Mouse (Mus musculus) adrenal gland, adult 2 months (tissue): ENCODE results near the gene Col23a1. TPM values are rescaled to one million over a fixed set of nuclear protein-coding genes. Genes with fewer than 3 reads are reported as not detected.
A peak's percentile ranks its signal among the peaks of the same experiment; 100 is the strongest.
"Not testable (repeated sequence)": the region's sequence is repeated elsewhere in the genome, so short reads cannot be mapped to it uniquely, and the experiment has no call there.

Experiments used
- DNase-seq: peaks from one replicate; pipeline ENCODE4 v3.0.0; 2021
- polyA plus RNA-seq: library from polyadenylated mRNA; depleted of rRNA; stranded (reverse); fragments of >200 nt; gene quantifications from 2 replicates; pipeline ENCODE4 v1.2.3, GENCODE M21; 2012; rRNA removed
- total RNA-seq, 2 experiments: library from RNA; stranded (reverse); gene quantifications; 2 replicates each; pipeline ENCODE4 v1.2.3; 2021

Gene Col23a1
- total and polyA plus RNA-seq, 3 experiments: 1.1 to 6.9 (median 1.4) TPM

DNA sequence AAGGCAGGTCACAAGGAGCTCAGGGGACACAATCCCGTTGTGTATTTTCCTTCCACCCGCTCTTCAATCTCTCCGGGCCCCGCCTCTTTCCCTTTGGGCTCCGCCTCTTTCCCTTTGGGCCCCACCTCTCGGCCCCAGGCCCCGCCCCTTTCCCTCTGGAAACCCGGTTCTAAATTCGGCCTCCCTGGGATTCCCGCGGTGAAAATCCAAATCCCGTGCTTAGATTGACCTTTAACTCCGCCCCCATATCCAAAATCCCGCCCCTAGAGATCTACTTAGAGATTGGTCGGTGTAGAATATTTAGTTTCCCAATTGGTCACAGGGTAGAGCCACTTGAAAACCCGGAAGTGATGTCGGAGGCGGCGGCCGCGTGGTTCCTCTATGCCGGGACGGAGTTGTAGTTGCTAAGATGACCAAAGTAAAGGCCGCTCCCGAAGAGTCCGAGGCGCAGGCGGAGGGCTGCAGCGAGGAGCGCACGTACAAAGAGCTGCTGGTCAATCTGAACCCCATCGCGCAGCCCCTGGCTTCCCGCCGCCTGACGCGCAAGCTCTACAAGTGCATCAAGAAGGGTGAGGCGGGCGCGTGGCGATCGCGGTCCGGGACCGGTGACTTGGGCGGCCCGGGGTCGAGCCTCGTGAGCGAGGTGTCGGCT, 329.8 kb downstream of the Col23a1 start, which contains the start of gene Nhp2:
TSS of gene Nhp2 (plus strand) at position 327 of the 652 bp plus-strand sequence.
- DNase-seq: peak; percentile 96

DNA sequence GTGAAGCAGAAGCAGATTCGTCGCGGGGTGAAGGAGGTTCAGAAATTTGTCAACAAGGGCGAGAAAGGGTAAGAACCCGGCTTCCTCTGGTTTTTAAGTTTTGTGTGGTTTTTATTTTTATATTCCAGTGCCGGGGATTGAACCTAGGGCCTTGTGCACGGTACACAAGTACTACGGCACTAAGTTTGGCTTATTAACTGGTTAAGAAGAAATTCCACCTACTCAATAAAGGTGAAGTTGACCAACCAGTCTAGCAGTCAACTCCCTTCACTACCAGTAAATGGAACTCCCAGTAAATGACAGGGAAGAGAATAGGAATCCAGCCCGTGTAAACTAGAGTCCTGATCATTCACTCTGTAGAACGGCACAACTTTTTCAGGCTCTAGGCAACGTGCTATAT, 330.4 kb downstream of the Col23a1 start:
- DNase-seq: no peak

DNA sequence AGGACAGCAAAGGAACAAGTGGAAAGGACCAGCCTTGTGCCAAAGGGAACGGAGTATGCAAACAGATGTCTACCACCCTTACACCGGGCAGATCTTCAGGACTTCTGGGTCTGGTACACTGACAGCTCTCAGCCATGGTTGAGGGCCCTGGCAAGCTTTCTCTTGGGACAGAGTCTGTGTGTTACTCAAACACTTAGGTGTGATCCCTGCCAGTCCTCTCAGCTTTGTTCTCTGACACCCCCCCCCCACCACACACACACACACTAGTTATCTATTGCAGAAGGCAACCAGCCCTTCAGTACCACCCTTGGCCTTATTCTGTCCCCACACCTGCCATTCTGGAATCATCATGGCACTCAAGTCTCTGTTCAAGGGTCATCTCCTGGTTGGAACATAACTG, 332.1 kb downstream of the Col23a1 start:
- DNase-seq: no peak

DNA sequence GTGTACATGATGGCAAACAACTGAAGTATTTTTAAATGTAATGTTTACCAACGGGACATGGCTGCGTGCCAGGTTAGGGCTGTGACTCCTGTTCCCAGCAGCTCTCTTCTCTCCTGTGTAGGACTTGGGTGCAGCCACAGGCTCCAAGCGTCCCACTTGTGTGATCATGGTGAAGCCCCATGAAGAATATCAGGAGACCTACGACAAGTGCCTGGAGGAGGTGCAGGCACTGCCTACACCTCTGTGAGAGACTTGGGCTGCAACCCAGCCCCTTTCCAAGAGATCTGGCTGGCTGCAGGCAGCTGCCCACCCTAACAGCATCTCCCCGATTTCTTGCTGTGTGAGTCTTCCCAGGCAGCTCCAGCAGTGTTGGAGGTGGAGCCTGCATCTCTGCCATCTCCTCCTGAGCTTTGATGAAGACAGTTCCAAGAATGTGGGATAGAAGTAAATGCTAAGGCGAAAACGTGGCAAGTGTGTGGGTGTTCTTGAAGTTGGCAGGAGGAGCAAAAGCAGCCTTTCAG, 333.3 kb downstream of the Col23a1 start:
- DNase-seq: no peak

DNA sequence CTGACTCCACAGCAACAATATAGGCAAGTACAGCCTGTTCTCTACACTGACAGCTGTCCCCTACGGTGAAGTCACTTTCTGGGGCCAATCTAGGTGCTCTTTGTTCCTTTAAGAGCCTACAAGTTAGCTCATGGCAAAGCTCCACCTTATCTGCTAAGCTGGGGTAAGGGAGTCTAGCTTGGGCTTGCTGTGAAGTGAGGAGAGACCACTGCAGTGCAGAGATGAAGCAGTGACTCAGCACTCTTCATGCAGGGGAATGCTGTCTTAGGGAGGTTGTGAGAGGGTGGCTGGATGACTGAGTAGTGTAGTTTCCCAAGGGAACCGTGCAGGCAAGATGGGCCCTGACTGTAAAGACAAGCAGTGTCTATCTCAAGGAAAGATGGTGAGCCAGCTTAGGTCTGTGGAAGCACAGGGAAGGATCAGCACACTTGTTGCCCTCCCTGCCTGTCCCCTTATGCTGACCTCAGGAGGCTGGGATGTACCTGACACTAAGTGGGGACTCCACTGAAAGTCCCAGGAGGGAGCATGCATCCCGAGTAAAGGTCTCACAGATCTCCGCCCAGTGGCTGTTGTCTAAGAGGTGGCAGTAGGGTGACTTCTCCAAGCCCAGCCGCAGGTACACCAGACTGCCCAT, 335.6 kb downstream of the Col23a1 start:
- DNase-seq: no peak

DNA sequence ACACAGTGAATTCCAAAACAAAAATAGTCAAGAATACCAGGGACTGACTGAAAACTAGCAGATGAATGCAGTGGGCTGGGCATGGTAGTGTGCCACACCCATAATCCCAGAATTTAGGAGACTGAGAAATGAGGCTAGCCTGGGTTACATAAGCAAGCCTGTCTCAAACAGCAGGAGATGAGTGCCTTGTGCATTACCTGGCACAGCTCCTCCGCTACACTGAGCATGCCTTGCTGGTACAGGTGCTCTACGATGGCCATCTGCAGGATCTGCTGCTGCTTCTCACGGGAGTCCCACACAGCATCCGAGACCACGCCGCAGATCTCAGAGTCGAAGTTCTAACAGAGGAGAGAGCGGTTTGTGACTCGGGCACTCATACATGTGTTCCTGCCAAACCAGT, 337.7 kb downstream of the Col23a1 start:
- no peak for DNase-seq

DNA sequence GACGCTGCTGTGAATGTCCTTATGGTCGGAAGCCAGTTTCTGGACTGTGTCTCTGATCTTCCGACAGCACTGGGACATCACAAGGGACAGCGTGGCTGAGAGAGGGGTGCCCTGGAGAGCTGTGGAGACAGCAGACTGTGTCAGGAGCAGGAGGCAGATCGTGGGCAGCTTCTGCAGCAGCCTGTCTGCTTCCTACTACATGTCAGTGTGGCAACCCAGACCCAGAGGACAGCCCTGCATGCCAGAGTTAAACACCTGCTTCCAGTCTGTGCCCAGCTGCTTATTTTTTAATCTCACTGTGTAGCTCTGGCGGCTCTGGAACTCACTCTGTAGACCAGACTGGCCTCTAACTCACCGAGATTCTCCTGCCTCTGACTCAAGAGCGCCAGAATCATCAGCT, 338.2 kb downstream of the Col23a1 start:
- no peak for DNase-seq

DNA sequence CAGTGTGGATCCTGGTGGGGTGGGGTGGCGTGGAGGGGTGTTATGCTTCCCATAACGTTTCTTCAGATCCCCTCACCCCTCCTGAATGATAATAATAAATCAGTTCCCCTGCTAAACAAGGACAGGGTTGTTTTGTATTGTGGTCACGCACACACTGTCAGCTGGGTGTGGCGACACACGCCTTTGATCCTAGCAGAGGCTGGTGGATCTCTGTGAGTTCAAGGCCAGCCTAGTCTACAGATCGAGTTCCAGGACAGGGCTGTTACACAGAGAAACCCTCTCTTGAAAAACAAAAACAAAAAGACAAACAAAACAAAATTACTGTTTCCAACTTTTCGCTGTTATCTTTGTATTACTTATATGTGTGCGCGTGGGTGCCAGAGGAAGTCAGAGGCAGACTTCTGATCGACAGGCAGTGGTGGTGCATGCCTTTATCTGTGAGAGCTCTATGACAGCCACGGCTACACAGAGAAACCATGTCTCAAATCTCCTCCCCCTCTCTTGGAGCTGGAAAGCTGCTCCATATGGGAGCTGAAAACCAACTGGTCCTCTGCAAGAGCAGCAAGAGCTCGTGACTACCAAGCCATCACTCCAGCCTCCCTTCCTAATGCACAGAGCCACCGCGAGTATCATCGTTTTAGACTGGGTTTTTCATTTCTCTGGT, 340.1 kb downstream of the Col23a1 start:
- peak; percentile 54 for DNase-seq

DNA sequence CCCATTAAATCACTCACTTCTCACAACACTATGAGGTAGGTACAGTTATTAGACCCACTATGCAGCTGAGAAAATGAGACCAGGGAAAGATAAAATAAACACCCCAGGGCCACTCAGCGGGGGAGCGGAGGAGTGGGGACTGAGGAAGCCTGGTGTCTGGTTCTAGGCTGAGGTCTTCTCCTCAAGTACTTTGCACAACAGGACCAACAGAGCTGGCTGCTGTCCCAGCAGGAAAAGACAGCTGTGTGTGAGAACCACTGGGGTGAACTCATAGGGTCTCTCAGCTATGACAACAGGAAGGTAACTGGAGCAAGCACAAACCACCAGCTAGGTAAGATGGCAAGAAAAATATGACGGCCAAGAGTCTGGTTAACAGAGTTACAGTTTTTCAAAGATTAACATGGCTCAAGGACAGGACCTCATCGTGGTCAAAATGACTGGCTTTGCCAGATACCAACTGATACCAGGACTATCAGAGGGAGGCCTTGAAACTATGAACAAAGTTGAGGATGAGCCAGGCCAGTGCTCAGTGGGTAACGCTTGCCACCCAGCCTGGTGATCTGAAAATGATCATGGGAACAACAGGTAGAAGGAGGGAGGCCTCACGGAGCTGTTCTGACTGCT, 342.5 kb downstream of the Col23a1 start:
- DNase-seq: peak; percentile 62

DNA sequence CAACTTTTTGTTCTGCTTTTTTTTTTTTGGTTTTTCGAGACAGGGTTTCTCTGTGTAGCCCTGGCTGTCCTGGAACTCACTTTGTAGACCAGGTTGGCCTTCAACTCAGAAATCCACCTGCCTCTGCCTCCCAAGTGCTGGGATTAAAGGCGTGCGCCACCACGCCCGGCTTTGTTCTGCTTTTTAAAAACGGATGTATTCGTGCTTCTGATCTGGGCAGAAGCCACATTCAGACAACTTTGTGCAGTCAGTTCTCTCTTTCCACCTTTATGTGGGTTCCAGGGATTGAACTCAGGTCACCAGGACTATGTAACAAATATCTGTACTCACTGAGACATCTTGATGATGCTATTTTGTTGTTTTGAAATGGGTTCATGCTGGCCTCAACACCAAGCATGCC, 343.5 kb downstream of the Col23a1 start:
- DNase-seq: not testable (repeated sequence)

Other genes starting within 250 kb of the Col23a1 start
- not detected for gene Olfr1375, start 241.8 kb upstream of the Col23a1 start, total RNA-seq
- not detected in 2 replicates for gene Olfr1375, start 241.8 kb upstream of the Col23a1 start, polyA plus RNA-seq
- gene Zfp354a, start 230.7 kb upstream of the Col23a1 start, total RNA-seq: 1 to 10 TPM; 4.7 to 8.5 TPM
- 0.47 and 0.70 TPM in 2 replicates for gene Zfp354a, start 230.7 kb upstream of the Col23a1 start, polyA plus RNA-seq
- not detected for gene Gm12569, start 69.4 kb upstream of the Col23a1 start, total RNA-seq
- gene Gm12569, start 69.4 kb upstream of the Col23a1 start, polyA plus RNA-seq: not detected in 2 replicates
- 100 to 1,000 TPM in 1 of 2 experiments, 10 to 100 TPM in 1; 64.9 to 108 TPM for gene Clk4, start 28.2 kb upstream of the Col23a1 start, total RNA-seq
- gene Clk4, start 28.2 kb upstream of the Col23a1 start, polyA plus RNA-seq: 5.3 and 6.8 TPM in 2 replicates
- gene BC049762, start 26.9 kb upstream of the Col23a1 start, total RNA-seq: under 1 TPM in 1 of 2 experiments, not detected in 1; 0.46 TPM
- gene BC049762, start 26.9 kb upstream of the Col23a1 start, polyA plus RNA-seq: 0.57 TPM in 1 of 2 replicates, not detected in the other